Mouse (Mus musculus) monocyte, adult 2 months (primary cell): ENCODE results near the gene Rgs12.

Experiments
- DNase-seq, 2 experiments: peaks; one replicate each; pipeline ENCODE4 v3.0.0; 2022; ENCODE audit warnings: low spot score in 2 of 2, low read depth in 1 of 2

Gene Rgs12

DNA sequence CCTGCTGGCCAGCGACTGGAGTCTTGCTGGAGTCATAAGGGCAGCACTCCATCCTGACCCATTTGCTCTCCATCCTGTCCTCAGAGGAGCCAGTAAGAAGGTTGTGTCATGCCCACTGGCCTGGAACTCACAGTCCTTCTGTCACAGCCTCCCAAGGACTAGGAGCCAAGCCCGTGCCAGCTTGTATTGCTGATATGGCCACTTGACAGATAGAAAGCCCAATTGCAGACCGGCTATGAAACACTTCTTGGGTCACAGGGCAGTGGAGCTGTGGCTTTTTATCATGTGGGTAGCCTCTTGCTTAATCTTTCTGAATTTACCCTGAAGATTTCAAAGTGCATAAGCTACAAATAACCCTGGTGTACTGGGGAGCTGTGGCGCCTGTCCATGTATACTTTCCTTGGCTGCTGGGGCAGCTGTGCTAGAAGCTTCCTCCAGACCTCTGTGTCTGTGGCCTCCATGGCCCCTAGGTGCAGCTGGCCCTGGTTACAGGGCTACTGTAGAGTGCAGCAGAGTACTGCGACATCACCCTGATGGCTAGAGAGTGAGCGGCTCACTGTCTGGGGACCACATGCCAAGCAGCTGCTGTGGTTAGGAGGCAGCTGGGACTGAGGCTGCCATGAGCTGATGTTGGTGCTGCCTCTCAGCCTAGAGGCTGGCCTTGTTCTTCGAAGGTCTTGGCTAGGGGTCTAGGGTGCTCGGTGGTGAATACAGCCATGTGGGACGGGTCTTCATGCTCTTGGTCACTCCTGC lies 27.5 kb downstream of the Rgs12 start:
- DNase-seq = no peak

GRCm38 (mm10) chr5:34980099-34980498 lies 30.9 kb downstream of the Rgs12 start:
- DNase-seq = no peak

- DNase-seq = no peak
Measured at GRCm38 (mm10) chr5:34981734-34982133, 32.5 kb downstream of the Rgs12 start.

- no peak for DNase-seq
Measured at GRCm38 (mm10) chr5:34984933-34985332, 35.7 kb downstream of the Rgs12 start.

DNA sequence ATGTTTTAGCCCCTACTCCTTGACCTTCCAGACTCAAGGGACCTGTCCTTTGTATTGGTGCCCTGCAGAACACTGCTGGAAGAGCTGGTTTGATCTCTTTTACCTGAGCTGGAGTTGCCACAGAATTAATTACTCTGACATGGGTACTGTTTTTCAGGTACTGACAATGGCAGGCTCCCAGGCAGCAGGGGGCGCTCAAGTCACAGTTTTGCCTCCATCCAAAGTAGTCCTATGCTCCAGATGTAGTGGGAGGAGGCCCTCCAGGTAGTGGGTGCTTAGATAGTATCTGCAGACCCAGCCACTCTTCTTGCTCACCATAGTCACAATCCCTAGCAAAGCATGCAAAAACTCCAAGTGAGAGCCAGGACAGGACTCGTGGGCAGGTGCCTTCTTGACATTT lies 36.6 kb downstream of the Rgs12 start:
- DNase-seq = peak; percentile 16 to 25

DNA sequence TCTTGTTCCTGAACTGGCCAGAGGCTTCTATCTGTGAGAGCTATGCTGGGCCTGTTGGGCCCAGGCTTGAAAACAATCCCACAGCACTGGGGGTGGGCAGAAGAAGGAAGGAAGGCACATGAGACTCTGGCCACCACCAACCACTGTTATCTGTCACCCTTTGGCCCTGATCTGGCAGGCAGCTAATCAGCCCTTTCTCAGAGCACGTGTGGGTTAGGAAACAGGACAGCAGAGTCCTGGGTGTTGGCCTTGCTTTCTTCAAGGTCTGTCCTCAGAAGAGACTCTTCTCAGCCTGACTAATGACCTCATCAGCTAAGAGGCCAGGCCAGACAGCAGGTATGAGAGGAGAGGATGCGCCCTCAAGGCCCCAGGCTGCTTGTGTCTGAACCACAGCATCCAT lies 38.2 kb downstream of the Rgs12 start:
- no peak for DNase-seq

DNA sequence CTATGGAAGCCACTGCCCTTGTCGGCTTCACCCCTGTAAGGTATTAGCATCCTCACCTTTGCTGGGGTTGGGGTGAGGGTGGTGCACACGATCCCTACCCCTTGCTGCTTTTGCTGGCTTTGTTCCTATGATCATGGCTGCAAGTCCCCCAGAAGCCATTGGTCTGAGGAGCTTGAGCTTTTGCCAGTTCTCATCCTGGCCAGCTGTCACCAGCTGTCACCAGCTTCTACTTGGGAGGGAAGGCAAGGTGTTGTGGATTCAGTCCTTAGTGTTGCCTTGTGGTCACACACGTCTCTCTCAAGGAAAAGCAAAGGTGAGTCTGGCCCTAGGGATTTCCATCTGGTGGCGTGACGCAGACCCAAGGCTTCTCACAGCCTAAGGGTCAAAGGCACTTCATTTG lies 39.4 kb downstream of the Rgs12 start:
- no peak for DNase-seq

DNA sequence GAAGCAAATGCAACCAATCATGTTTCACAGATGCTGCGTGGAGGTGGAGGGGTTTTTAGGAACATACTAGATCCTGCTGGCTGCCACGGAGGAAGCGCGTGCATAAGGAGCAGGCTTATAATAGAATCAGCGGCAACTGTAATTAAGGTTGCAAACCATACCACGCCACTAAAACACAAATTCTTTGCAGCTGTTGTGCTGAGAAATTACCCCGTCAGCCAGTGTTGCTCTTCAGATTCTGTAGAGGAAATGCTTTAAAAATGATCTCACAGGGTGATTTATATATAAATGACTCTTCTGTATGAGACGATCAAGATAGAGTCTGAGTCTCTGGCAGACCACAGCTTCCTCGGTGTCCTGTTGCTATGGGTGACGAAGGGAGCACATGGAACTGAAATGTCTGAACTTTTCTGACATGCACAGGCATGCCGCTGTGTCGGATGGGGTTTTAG lies 40.1 kb downstream of the Rgs12 start:
- no peak for DNase-seq

DNA sequence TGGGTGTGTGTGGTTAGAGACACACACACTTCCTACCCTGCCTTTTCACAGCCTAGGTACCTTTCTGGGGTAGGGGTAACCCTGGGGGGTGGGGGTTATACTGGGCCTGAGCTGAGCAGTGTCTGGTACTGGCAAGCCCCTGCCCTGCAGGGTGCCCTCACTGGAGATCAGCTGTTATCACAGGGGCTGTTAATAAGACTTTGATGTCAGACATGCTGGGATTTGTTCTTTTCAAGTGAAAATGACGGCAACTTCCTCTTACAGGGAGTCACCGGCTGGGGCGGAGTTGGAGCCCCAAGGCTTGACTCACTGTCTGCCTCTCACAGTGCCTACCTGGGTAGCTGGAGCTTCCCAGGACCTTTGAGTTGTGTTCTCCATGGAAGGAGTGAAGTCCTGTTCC lies 49.5 kb downstream of the Rgs12 start:
- DNase-seq = no peak

DNA sequence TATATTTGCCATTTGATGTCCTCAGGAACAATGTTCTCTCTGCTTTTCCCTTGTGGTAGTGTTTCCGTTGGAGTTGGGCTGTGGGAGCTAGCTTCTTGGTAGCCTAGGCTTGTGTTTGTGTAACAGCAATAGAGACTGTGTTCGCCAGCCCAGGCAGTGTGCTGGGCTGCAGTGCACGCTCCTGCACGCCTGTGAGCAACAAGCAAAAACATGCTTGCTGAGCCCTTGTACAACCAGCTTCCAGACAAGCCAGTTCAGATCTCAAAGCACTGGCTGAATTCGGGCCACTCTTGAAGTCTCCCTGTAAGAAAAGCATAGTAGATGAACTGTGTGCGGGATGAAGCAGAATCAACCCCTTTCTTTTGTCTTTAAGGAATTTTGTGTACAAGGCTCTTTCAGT lies 50.0 kb downstream of the Rgs12 start:
- DNase-seq = no peak

DNA sequence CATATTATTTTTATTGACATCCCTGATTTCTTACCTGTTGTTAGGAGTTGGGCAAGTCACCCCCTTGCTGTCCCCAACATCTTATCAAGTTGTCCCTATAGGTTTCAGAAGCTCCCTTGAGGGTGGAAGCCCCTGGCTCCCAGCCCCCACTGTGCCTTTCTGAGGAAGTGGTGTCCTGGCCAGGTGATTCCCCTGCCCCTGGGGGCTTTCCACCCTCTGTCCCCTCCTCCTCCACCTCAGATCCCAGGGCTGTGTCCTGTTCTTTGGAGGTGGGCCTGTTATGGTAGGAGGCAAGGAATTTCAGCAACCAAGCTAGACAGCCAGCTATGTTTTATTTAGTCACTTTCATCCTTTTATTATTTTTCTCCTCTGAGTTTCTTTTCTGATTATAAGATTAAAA lies 51.1 kb downstream of the Rgs12 start:
- DNase-seq = no peak

GRCm38 (mm10) chr5:35001144-35001543 lies 51.9 kb downstream of the Rgs12 start:
- no peak for DNase-seq

- DNase-seq = no peak
Measured at GRCm38 (mm10) chr5:35003611-35004162, 54.4 kb downstream of the Rgs12 start.

- DNase-seq = no peak
Measured at GRCm38 (mm10) chr5:35004769-35005168, 55.5 kb downstream of the Rgs12 start.

DNA sequence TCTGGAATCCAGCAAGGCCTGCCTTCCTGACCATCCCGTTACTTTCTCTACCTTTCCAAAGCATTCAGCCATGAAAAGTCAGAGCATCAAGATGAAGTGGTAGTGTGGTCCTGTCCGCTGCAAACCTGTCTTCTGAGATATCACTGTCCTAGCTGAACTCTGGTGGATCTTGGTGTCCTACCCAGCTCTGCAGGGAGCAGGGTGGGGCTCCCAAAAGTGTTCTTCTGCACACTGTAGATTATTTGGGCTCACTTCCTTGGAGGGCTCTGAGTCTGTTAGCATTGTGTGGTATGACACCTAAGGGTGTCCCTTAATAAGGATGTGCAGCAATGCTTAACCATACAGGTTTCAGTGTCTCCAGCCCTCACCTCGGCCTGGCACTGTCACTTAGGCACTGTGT lies 56.4 kb downstream of the Rgs12 start:
- DNase-seq = no peak

- no peak for DNase-seq
Measured at GRCm38 (mm10) chr5:35006599-35006998, 57.4 kb downstream of the Rgs12 start.

DNA sequence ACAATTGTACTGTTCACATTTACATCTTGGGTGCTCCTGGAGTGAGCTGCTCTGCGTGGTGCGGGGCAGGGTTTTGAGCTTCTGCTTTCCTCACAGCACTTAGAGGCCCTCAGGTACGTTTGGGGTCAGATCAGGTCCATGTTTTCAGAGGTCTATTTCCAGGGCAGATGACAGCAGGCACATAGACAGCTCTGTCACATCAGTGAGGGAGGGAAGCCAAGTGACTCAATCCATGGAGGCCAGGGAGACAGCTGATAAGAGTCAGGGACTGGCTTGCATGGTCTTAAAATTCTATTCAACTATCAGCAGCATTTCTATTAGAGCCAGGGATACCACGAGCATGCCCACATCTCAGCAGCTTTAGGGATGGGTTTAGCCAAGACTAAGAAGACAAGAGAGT lies 59.9 kb downstream of the Rgs12 start:
- DNase-seq = no peak

DNA sequence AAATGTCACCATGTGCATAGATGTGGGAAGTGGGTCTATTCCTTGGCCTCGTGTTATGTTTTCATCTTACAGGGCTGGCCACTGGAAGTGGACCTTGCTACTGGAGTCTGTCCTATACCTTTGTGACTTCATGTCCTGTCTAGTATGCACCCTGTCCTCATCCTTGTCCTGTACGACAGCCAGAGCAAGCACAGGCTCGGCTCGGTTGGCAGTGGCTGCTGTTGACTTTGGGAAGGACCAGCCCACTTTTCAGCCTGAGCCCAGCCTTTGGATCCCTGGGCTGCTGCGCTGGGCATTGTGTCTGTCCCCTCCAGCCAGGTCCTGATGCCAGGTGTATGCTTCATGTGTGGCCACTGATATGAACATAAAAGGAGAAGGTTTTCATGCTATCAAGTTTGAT lies 61.4 kb downstream of the Rgs12 start:
- no peak for DNase-seq

DNA sequence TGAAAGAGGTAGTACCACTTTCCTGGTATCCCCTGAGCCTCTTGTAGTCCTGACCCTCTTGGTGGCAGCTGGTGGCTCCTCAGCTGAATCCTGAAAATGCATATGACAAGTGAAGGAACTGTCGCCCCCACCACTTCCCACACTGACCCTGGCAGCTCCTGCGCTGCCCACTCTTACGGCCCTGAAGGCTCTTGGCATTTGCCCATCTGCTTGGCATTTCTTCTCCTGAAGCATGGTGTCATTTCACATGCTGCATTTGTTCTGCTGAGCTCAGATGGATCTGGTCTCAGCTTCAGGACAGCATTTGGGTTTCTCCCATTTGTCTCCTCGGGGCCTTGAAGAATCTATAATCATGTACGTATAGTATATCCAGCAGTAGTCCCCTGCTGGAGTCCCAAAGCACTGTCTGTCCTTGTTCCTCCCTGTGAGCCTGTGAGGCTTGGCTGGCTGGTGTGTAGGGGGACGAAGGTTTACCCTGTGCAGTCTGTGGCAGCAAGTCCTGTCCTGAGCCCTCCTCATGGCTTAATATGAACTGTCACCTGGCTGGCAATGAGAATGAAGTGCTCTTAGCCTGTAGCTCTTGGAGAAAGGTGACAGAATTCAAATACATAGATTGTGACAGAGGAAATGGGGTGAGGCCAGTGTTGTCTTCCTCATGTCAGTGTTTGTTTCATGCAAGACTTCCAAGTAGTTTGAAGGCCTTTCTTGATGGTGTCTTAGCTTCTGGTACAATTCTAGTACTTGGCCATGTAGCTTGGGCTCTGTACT lies 62.1 kb downstream of the Rgs12 start:
- DNase-seq = no peak

- DNase-seq = no peak
Measured at GRCm38 (mm10) chr5:35014036-35014435, 64.8 kb downstream of the Rgs12 start.

DNA sequence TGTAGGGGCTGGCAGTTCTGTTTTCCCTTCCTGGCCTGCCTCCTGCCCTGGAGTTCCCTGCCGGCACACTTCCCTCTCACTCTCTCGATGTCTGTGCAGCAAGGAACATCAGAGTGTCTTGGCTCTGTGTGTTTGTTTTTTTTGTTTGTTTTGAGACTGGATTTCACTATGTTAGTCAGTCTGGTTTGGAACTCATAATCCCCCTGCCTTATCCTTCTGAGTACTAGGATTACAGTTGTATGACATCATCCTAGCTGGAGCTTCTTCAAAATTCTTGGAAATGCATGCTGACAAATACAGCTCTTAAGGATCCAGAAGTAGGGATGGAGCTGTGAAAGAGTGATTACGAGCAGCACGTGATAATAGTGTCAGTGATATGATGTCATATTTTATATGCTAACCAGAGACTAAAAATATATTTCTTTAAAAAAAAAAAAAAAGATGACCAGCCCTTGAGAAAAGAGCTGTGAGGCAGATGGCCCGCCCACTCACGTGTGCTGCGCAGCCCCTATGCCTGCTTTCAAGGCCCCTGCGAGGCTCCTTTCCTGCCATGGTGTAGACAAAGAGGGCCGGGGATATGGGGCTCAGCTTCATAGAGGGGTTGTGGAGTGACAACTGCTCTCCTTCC lies 70.5 kb downstream of the Rgs12 start:
- no peak for DNase-seq
